Mouse (Mus musculus): ENCODE data around the gene Acy3. TPM values are rescaled to one million over a fixed set of nuclear protein-coding genes. Genes with fewer than 3 reads are reported as not detected.

The Acy3 gene
- total RNA-seq, 2 experiments from 2014 or later, result 3.3 to 4.1 TPM

GRCm38 (mm10) chr19:4012432-4013022 is 26.2 kb downstream of the Acy3 start, which contains the start of gene Ndufv1:
Ndufv1 (minus strand) TSS chr19:4012806.
- DNase-seq (ENCODE audit: extremely low spot score in 1 of 2, low spot score in 2 of 2), result peak; percentile 94 to 97
- peak; percentile 84 for TF ChIP-seq CTCF (IDR thresholded peaks at IDR 0.05)
- intact Hi-C loops (cut with DNase I), result loop anchor here (1.0 to 2.0 kb wide), 2 partner anchors 12 to 66 kb away; partner anchors contain the start of genes Gm49405 and Nudt8
- H3K4me3 ChIP-seq, result peak within 1 kb of the TSS; percentile 61
- peak within 1 kb of the TSS; percentile 77 for H3K27ac ChIP-seq

GRCm38 (mm10) chr19:4013066-4013465 is 26.7 kb downstream of the Acy3 start:
- TF ChIP-seq CTCF (IDR thresholded peaks at IDR 0.05), result no peak
- intact Hi-C loops (cut with DNase I), result loop anchor here (2.0 kb wide), 1 partner anchor 66 kb away; no protein-coding TSS in a partner anchor
- DNase-seq (ENCODE audit: extremely low spot score in 1 of 2, low spot score in 2 of 2), result no peak
- no peak overlapping the region for H3K27ac ChIP-seq
- H3K4me3 ChIP-seq, result peak overlapping the region; percentile 23; the same call in 1 of the 2 replicates

- no peak overlapping the region for H3K4me3 ChIP-seq
- TF ChIP-seq CTCF (IDR thresholded peaks at IDR 0.05), result no peak
- intact Hi-C loops (cut with DNase I), result loop anchor here (5.0 kb wide), 2 partner anchors 122 to 212 kb away; partner anchors contain the start of gene Gpr152
- no peak for DNase-seq (ENCODE audit: extremely low spot score in 1 of 2, low spot score in 2 of 2)
- no peak overlapping the region for H3K27ac ChIP-seq
These were observed 28.4 kb downstream of the Acy3 start for GRCm38 (mm10) chr19:4014802-4015201.

- intact Hi-C loops (cut with DNase I), result loop anchor here (5.0 kb wide), 2 partner anchors 122 to 212 kb away; partner anchors contain the start of gene Gpr152
- Histone ChIP-seq H3K27ac (no peak overlapping the region), H3K4me3 (no peak overlapping the region)
- no peak for TF ChIP-seq CTCF (IDR thresholded peaks at IDR 0.05)
- no peak for DNase-seq (ENCODE audit: extremely low spot score in 1 of 2, low spot score in 2 of 2)
These were observed 29.3 kb downstream of the Acy3 start for GRCm38 (mm10) chr19:4015635-4016034.

- no peak for TF ChIP-seq CTCF (IDR thresholded peaks at IDR 0.05)
- Histone ChIP-seq H3K27ac (no peak overlapping the region), H3K4me3 (no peak overlapping the region)
- DNase-seq (ENCODE audit: extremely low spot score in 1 of 2, low spot score in 2 of 2), result no peak
- intact Hi-C loops (cut with DNase I), result loop anchor here (5.0 kb wide), 2 partner anchors 119 to 209 kb away; partner anchors contain the start of gene Gpr152
These were observed 31.7 kb downstream of the Acy3 start for GRCm38 (mm10) chr19:4017921-4018587.

- TF ChIP-seq CTCF (IDR thresholded peaks at IDR 0.05), result peak; percentile 91
- H3K27ac ChIP-seq, result peak overlapping the region; percentile 53; the same call in 1 of the 2 replicates
- intact Hi-C loops (cut with DNase I), result loop anchor here (1.0 to 5.0 kb wide), 3 partner anchors 29 to 208 kb away; partner anchors contain the start of gene Gpr152
These were observed 32.6 kb downstream of the Acy3 start for GRCm38 (mm10) chr19:4018743-4019583.

GRCm38 (mm10) chr19:4023185-4023584 is 36.8 kb downstream of the Acy3 start:
- intact Hi-C loops (cut with DNase I), result no loop called here
- no peak overlapping the region for H3K27ac ChIP-seq
- TF ChIP-seq CTCF (IDR thresholded peaks at IDR 0.05), result no peak

More at GRCm38 (mm10) chr19:4018743-4019583, 32.6 kb downstream of the Acy3 start:
- H3K4me3 ChIP-seq, result no peak overlapping the region
- DNase-seq (ENCODE audit: extremely low spot score in 1 of 2, low spot score in 2 of 2), result peak; percentile 68 to 75

GRCm38 (mm10) chr19:4027576-4027975 is 41.2 kb downstream of the Acy3 start:
- H3K27ac ChIP-seq, result peak overlapping the region; percentile 55; the same call in 1 of the 2 replicates
- DNase-seq (ENCODE audit: extremely low spot score in 1 of 2, low spot score in 2 of 2), result no peak
- no peak for TF ChIP-seq CTCF (IDR thresholded peaks at IDR 0.05)
- no peak overlapping the region for H3K4me3 ChIP-seq
- intact Hi-C loops (cut with DNase I), result no loop called here

More at GRCm38 (mm10) chr19:4023185-4023584, 36.8 kb downstream of the Acy3 start:
- DNase-seq (ENCODE audit: extremely low spot score in 1 of 2, low spot score in 2 of 2), result no peak
- H3K4me3 ChIP-seq, result no peak overlapping the region

GRCm38 (mm10) chr19:4032668-4033067 is 46.3 kb downstream of the Acy3 start:
- H3K27ac ChIP-seq, result no peak overlapping the region
- intact Hi-C loops (cut with DNase I), result no loop called here
- TF ChIP-seq CTCF (IDR thresholded peaks at IDR 0.05), result no peak
- no peak for DNase-seq (ENCODE audit: extremely low spot score in 1 of 2, low spot score in 2 of 2)
- H3K4me3 ChIP-seq, result no peak overlapping the region

- no peak overlapping the region for H3K4me3 ChIP-seq
- TF ChIP-seq CTCF (IDR thresholded peaks at IDR 0.05), result no peak
- DNase-seq (ENCODE audit: extremely low spot score in 1 of 2, low spot score in 2 of 2), result no peak
- no peak overlapping the region for H3K27ac ChIP-seq
- intact Hi-C loops (cut with DNase I), result no loop called here
These were observed 46.9 kb downstream of the Acy3 start for GRCm38 (mm10) chr19:4033298-4033697.

- Histone ChIP-seq H3K4me3 (no peak overlapping the region), H3K27ac (no peak overlapping the region)
- DNase-seq (ENCODE audit: extremely low spot score in 1 of 2, low spot score in 2 of 2), result no peak
- TF ChIP-seq CTCF (IDR thresholded peaks at IDR 0.05), result no peak
- intact Hi-C loops (cut with DNase I), result no loop called here
These were observed 47.4 kb downstream of the Acy3 start for GRCm38 (mm10) chr19:4033742-4034141.
